Mouse (Mus musculus) myocyte (in vitro differentiated cells): Measurements from ENCODE around the gene Gpr87.

ENCODE experiments used
- CEBPB ChIP-seq: IDR thresholded peaks from 2 replicates; pipeline ENCODE4 v1.6.1; 2011; ENCODE audit warnings: mild to moderate bottlenecking, moderate library complexity; ENCODE audit not compliant: poor library complexity, insufficient read depth, severe bottlenecking
- E2F4 ChIP-seq: IDR thresholded peaks from one replicate; pipeline ENCODE4 v1.6.1; 2011; ENCODE audit warnings: mild to moderate bottlenecking, control low read depth, moderate library complexity; ENCODE audit not compliant: insufficient read depth
- MAX ChIP-seq: IDR thresholded peaks from one replicate; pipeline ENCODE4 v1.6.1; 2011; ENCODE audit warnings: low read depth, mild to moderate bottlenecking, control low read depth
- MYOG ChIP-seq, 3 experiments: IDR thresholded peaks; one replicate each; pipeline ENCODE4 v1.6.1; 2011; ENCODE audit warnings: control low read depth in 2 of 3, low read depth in 2 of 3, mild to moderate bottlenecking in 2 of 3; ENCODE audit not compliant: insufficient read length in 2 of 3, control insufficient read depth in 1 of 3, insufficient read depth in 1 of 3
- POLR2A ChIP-seq: IDR thresholded peaks from one replicate; pipeline ENCODE4 v1.6.1; 2011; ENCODE audit warnings: low read depth, mild to moderate bottlenecking, control low read depth, moderate library complexity; ENCODE audit not compliant: insufficient read length
- POLR2AphosphoS2 ChIP-seq: IDR thresholded peaks from one replicate; pipeline ENCODE4 v1.6.1; 2011; ENCODE audit warnings: low read depth, control low read depth; ENCODE audit not compliant: insufficient read length
- TCF12 ChIP-seq: IDR thresholded peaks from one replicate; pipeline ENCODE4 v1.6.1; 2011; ENCODE audit warnings: mild to moderate bottlenecking, control low read depth; ENCODE audit not compliant: poor library complexity, insufficient read depth, severe bottlenecking
- USF1 ChIP-seq: IDR thresholded peaks from one replicate; pipeline ENCODE4 v1.6.1; 2011; ENCODE audit warnings: low read depth, mild to moderate bottlenecking, control low read depth, moderate library complexity

DNA sequence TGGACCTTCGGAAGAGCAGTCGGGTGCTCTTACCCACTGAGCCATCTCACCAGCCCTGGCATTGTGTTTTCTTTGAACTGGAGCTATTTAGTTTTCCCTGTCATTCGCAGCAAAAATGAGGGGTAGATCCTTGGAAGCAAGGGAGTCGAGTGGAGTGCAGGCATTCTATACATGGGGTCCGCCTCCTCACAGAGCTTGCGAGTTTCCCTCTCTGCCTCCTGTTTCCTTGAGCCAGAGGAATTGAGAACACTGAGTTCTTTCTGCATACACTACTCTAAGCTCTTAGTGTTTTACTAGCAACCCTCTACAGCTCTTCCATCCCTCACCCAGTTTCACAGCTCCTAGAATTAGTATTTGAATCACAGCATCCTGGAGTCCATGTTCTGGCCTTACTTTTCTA, 39.5 kb downstream of the Gpr87 start:
- TF ChIP-seq POLR2A: no peak
- no peak for TF ChIP-seq MAX
- no peak for TF ChIP-seq POLR2AphosphoS2
- TF ChIP-seq MYOG (IDR thresholded peaks at IDR 0.05; ENCODE audit: control insufficient read depth in 1 of 3, insufficient read depth in 1 of 3, insufficient read length in 2 of 3, low read depth in 2 of 3): no peak
- TF ChIP-seq USF1: no peak
- no peak for TF ChIP-seq TCF12
- no peak for TF ChIP-seq E2F4
- TF ChIP-seq CEBPB: no peak
